Mouse (Mus musculus): ENCODE data around the gene Mef2d.
A peak's percentile ranks its signal among the peaks of the same experiment; 100 is the strongest.
"Not testable (repeated sequence)": the region's sequence is repeated elsewhere in the genome, so short reads cannot be mapped to it uniquely, and the experiment has no call there.

Mef2d gene

DNA sequence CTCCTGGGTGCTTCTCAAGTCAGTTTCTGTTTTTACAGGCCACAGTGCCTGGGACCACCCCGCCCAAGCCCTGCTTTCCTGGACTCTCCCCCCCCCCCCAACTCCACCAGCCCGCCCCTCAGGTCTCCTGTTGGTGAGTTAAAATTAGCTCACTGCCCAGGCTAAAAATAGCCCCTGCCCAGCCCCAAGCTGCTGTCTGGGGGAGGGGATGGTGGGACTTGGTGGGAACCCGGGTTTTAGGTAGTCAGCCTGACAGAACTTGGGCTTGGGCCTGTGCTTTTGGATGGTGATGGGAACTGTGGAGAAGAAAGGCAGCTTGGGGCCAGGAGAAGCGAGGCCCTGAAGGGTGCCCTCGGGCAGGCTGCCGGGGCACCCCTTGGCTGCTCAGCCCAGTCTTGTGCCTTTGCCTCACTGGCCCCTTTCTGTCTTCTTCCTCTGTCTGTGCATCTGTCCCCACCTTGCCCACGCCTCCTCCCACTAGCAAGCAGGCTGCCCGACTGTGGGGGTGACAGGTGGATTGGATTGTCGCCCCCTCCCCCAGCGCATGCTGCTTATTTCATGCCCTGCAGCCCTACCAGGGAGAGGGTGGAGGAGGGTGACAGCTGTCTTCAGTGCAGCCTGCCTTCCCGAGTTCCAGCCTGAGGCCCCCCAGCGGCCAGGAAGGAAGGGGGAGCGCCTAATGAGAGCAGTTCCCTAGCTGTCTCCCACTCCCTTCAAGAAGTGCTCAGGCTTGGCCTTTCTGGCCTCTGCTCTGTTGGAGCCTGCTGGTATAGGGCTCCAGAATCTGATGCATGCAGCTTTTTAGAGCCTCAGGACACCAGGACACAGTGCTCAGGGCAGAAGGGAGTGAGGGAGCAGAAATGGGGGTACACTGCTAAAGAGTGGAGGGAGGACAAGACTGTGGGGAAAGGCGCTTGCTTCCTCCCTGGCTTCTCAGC, 8.2 kb downstream of the Mef2d start:
- DNase-seq (ENCODE audit: low spot score), result no peak

DNA sequence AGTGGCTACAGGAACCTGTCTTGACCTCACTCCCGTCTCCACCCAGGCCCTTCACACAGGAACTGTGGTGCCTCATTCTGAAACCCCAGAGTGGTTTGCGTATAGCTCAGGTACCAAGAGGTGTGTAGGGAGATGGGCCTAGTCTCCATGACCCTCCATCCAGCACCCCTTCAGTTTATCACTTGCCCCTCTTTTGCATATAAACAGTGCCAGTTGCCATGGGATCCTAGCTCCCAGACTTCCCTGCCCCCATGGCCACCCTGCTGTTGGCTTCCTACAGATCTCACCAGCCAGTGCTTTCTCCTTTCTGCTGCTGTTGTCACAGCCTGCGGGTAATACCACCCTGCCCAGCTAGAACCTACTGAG, 8.8 kb downstream of the Mef2d start:
- DNase-seq (ENCODE audit: low spot score), result no peak

DNA sequence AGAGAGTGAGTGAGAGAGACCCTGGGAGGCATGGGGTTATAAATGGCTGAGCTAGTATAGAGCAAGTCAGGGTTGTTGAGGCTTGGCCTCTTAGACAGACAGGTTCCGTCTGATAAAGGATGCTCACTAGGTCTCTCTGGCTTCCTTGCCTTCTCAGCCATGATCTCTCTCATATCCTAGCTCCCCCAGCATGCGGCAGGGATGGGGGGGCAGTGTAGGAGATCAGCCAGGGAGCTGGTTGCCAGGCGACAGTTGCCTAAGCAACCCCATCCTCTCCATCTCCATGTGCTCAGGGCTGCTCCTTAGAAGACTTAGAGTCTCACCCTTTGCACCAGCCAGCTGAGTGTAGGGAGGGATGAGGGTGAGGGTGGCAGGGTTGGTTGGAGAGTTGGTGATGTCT, 9.9 kb downstream of the Mef2d start:
- DNase-seq (ENCODE audit: low spot score), result no peak

- DNase-seq (ENCODE audit: low spot score), result no peak
Observed at GRCm38 (mm10) chr3:88153290-88154011, 11.3 kb downstream of the Mef2d start.

DNA sequence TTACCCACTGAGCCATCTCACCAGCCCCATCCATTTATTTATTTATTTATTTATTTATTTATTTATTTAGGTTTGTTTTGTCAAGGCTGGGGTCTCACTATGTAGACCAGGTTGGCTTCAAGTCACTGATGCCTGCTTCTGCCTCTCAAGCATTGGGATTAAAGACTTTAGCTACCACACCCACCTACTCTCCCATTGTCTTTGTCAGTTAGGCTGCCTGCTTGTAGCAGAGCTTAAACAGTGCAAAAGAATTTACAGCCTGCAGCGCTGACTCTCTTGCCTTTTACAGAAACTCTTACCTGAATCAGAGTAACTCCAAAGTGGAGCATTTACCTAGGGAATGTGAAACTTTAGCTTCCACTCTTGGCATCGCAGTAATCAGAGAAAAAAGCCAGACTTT, 12.1 kb downstream of the Mef2d start:
- no peak for DNase-seq (ENCODE audit: low spot score)

DNA sequence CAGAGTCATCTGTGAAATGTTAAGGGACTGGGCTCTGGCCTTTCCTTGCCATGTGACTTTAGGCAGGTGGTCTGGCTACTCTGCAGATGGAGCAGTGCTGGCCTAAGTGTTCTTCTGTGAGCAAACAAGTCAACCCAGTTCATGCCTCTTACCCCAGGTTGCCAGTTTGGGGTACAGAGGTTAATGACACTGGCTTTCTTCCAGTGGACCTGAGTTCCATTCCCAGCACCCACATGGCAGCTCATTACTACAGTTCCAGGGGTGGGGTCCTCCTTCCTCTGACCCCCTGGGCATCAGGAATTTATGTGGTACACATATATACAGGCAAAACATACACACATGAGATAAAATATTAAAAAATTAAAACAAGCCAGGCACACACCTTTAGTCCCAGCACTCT, 14.6 kb downstream of the Mef2d start:
- DNase-seq (ENCODE audit: low spot score), result no peak

- DNase-seq (ENCODE audit: low spot score), result peak; percentile 62
Observed at GRCm38 (mm10) chr3:88157771-88158597, 15.8 kb downstream of the Mef2d start.

- DNase-seq (ENCODE audit: low spot score), result no peak
Observed at GRCm38 (mm10) chr3:88158991-88159390, 16.8 kb downstream of the Mef2d start.

DNA sequence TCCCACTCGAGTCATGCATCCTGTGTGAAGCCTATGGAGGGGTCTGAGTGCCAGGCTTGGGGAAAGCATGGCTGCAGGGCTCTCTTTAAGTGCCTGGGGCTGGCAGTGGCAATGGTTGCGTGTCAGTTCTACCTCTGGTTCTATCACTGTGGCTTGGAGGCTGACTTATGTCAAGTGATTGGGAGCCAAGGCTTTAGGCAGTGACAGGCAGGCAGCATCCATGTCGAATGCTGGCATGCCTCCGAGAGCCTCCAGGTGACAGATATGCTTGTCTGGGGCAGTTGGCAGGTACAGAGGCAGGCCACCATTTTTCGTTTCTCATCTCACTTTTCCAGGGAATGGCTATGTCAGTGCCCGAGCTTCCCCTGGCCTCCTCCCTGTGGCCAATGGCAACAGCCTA, 18.7 kb downstream of the Mef2d start:
- DNase-seq (ENCODE audit: low spot score), result no peak

- DNase-seq (ENCODE audit: low spot score), result no peak
Observed at GRCm38 (mm10) chr3:88162259-88162658, 20.1 kb downstream of the Mef2d start.

GRCm38 (mm10) chr3:88162811-88163210, 20.6 kb downstream of the Mef2d start:
- DNase-seq (ENCODE audit: low spot score), result no peak

DNA sequence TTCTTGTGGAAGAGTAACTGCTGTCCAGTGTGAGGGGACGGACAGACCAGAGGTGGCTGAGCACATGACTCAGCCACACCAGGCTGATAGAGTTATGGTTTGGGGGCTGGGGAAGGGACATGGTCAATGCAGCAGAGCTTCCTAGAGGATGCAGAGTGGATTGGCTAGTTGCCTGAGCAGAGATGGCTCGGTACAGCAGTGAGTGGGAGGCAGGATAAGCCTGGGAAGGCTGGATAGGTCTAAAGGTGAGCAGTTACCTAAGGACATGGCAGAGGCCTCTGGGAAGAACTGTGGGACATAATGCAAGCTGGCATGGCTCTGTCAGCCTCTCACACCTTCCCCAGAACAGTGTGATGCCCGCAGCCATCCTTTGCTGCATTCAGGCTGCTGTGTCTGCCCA, 21.7 kb downstream of the Mef2d start:
- DNase-seq (ENCODE audit: low spot score), result no peak

DNA sequence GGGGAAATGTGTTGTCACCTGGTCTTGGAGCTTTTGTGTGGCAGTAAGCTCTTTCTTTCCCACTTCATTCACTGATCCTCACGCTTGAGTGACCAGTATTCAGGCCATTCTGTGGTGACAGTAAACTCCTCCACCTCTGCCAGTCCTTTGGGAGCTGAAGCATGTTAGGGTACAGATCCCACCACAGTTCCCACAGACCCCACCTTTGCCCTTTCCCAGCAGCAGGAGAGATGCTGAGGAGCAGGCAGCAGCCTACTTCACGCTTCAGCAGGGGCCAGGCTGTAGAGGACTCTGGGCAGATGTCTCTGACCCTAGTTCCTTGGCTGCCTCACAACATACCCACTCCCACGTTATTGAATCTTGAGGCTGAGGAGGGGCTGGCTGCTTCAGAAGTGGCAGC, 22.1 kb downstream of the Mef2d start:
- DNase-seq (ENCODE audit: low spot score), result no peak

GRCm38 (mm10) chr3:88166056-88166455, 23.9 kb downstream of the Mef2d start:
- DNase-seq (ENCODE audit: low spot score), result no peak

DNA sequence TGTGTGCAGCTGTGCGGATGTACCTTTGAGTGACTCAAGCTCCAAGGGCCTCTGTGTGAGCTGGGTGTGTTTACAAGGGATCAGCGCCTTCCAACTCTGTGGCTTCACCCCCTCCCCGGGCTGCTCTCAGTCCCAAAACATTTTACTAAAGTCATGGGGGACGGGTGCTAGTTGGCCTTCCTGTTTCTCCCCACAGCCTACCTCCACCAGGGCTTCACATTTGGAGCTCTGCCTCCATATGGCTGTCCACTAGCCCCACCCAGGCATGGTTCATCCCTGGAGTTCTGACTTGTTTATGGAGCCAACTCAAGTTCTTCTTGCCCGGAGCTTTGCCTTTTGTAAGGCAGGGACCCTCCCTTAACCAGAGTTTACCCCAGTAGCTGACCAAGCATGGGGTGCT, 28.2 kb downstream of the Mef2d start:
- DNase-seq (ENCODE audit: low spot score), result no peak

GRCm38 (mm10) chr3:88172440-88172839, 30.3 kb downstream of the Mef2d start:
- DNase-seq (ENCODE audit: low spot score), result no peak

DNA sequence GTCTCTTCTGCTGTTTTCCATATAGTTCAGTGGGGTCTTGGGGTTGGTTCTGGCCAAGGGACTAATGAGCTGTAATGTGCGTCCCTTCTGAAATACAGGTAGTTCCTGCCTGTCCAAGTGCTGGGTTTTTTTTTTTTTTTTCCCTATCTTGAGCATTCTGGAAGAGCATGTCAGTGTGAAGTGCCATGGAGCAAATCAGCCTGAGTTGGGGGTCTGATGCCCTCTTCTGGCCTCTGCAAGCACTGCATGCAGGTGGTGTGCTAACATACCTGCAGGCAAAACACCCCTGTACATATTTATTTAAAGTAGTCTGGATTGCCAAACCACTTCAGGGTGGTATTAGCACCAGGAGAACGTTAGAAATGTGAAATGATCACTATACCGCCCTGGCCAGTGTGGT, 31.2 kb downstream of the Mef2d start:
- peak; percentile 59 for DNase-seq (ENCODE audit: low spot score)

GRCm38 (mm10) chr3:88174894-88175293, 32.7 kb downstream of the Mef2d start:
- no peak for DNase-seq (ENCODE audit: low spot score)

DNA sequence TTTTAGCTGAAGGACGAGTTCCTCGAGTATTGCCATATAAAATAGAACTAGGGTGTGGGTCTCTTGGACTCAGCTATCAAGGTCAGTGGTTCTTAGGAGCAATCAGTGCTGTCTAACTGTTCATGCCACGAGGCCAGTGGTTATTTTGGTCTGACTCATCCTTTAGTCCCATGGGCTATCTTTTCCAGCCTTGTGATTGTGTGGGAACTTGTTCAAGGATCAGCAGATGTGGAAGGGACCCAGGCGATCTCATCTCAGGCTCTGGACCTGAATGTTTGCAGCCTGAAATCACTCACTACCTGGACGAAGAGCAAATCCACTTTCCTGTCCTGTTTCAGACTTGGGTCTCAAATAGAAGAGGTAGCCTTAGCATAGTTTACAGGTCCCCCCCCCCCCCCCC, 34.9 kb downstream of the Mef2d start:
- no peak for DNase-seq (ENCODE audit: low spot score)

GRCm38 (mm10) chr3:88177562-88178345, 35.6 kb downstream of the Mef2d start:
- DNase-seq (ENCODE audit: low spot score), result peak; percentile 100

DNA sequence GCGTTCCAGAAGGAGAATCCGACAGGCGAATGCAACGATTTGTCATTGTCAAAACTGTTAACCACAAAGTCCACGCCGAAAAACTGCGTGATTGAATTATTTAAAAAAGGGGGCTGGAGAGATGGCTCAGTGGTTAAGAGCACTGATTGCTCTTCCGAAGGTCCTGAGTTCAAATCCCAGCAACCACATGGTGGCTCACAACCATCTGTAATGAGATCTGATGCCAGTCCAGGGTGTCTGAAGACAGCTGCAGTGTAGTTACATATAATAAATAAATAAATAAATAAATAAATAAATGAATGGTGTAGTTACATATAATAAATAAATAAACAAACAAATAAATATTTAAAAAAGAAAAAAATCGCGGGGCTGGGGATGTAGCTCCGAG, 36.2 kb downstream of the Mef2d start:
- DNase-seq (ENCODE audit: low spot score), result not testable (repeated sequence)

DNA sequence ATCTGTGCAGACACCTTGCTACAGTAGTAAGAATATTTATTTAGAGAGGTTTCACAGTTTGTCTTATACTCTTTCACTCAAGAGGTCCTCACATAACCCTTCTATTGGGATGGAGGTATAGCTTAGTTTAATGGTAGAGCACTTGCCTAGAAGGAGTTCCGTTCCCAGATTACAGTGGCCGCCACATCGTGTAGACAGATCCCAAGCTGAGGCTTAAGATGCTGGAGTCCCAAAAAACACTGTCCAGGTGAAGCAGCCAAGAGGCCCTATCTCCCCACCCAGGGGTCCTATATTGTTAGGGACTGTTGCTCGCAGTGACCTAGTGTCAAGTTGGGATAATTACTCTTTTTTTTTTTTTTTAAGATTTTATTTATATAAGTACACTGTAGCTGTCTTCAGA, 36.8 kb downstream of the Mef2d start:
- DNase-seq (ENCODE audit: low spot score), result no peak
